Mouse (Mus musculus) liver, adult 2 months (tissue): ENCODE data around the gene Olfr1039.

Experiments
- CTCF ChIP-seq: fragments of 200-500 bp; IDR thresholded peaks from 2 replicates; pipeline ENCODE4 v1.5.1; 2011; ENCODE audit warnings: low read depth, low read length, control low read depth
- POLR2A ChIP-seq: fragments of 200-500 bp; IDR thresholded peaks from 2 replicates; pipeline ENCODE4 v1.6.1; 2011; ENCODE audit warnings: low read length, control low read depth; ENCODE audit not compliant: insufficient read depth; ENCODE audit errors: extremely low read depth

DNA sequence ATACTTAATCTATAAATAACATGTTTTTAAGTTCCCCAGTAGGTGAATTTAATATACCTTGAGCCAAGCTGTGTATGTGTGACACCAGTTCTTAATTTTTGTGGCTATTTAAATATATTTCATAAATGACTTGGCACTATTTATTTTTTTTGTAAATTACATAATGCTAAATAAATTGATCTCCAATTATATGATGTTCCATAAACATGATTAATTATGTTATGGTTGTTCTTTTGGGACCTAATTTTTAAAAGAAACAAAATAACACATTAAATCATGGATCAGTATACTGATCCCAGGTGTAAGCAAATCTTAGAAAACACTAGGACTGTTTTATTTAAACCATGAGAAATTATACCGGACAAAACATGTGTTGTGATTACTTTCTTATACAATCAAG lies at the start of gene Olfr1039:
- TF ChIP-seq POLR2A (no peak), CTCF (no peak)
